Mouse (Mus musculus) cerebellum, postnatal 36 days (tissue): ENCODE results near the gene Ddx60.
A peak's percentile ranks its signal among the peaks of the same experiment; 100 is the strongest.
"Not testable (repeated sequence)": the region's sequence is repeated elsewhere in the genome, so short reads cannot be mapped to it uniquely, and the experiment has no call there.

ENCODE experiments used
- DNase-seq, 2 experiments: peaks; one replicate each; pipeline ENCODE4 v3.0.0; 2021 to 2022; ENCODE audit warnings: mixed read lengths in 2 of 2

Gene Ddx60

GRCm38 (mm10) chr8:61927777-61928494, at the start of gene Ddx60:
Gene Ddx60 (plus strand): TSS chr8:61928087.
- DNase-seq, result peak; percentile 62 to 69

- no peak for DNase-seq
Observed at GRCm38 (mm10) chr8:61894062-61894461, 33.8 kb upstream of the Ddx60 start.

GRCm38 (mm10) chr8:61896742-61897141, 31.1 kb upstream of the Ddx60 start:
- no peak for DNase-seq

- DNase-seq, result no peak
Observed at GRCm38 (mm10) chr8:61897402-61897801, 30.5 kb upstream of the Ddx60 start.

- DNase-seq, result no peak
Observed at GRCm38 (mm10) chr8:61901028-61901717, 26.7 kb upstream of the Ddx60 start.

GRCm38 (mm10) chr8:61902521-61902920, 25.4 kb upstream of the Ddx60 start, which contains the start of gene Palld:
Gene Palld (minus strand): TSS chr8:61902690.
- no peak for DNase-seq

GRCm38 (mm10) chr8:61908303-61909215, 19.3 kb upstream of the Ddx60 start:
- DNase-seq, result no peak

- no peak for DNase-seq
Observed at GRCm38 (mm10) chr8:61909313-61909712, 18.6 kb upstream of the Ddx60 start.

GRCm38 (mm10) chr8:61912817-61913216, 15.1 kb upstream of the Ddx60 start:
- DNase-seq, result no peak

GRCm38 (mm10) chr8:61913957-61914356, 13.9 kb upstream of the Ddx60 start:
- no peak for DNase-seq

GRCm38 (mm10) chr8:61917287-61917686, 10.6 kb upstream of the Ddx60 start:
- no peak for DNase-seq

GRCm38 (mm10) chr8:61919145-61919788, 8.6 kb upstream of the Ddx60 start:
- no peak for DNase-seq

GRCm38 (mm10) chr8:61920389-61920788, 7.5 kb upstream of the Ddx60 start:
- DNase-seq, result no peak

GRCm38 (mm10) chr8:61921454-61922054, 6.3 kb upstream of the Ddx60 start:
- no peak for DNase-seq

- DNase-seq, result no peak
Observed at GRCm38 (mm10) chr8:61924518-61924917, 3.4 kb upstream of the Ddx60 start.

- DNase-seq, result no peak
Observed at GRCm38 (mm10) chr8:61933243-61933642, 5.4 kb downstream of the Ddx60 start.

GRCm38 (mm10) chr8:61937576-61937975, 9.7 kb downstream of the Ddx60 start:
- DNase-seq, result no peak

GRCm38 (mm10) chr8:61964591-61965375, 36.9 kb downstream of the Ddx60 start:
- DNase-seq, result not testable (repeated sequence)

GRCm38 (mm10) chr8:61969581-61969980, 41.7 kb downstream of the Ddx60 start:
- no peak for DNase-seq

GRCm38 (mm10) chr8:61984941-61985340, 57.1 kb downstream of the Ddx60 start:
- no peak for DNase-seq

GRCm38 (mm10) chr8:61985703-61986475, 58.0 kb downstream of the Ddx60 start:
- no peak for DNase-seq
